Mouse (Mus musculus): ENCODE results near the gene Espn. TPM values are rescaled to one million over a fixed set of nuclear protein-coding genes. Genes with fewer than 3 reads are reported as not detected.

Gene Espn
- total RNA-seq, 1 experiment: 5.6 TPM

- Histone ChIP-seq H3K4me1 (ENCODE audit: control insufficient read depth in 2 of 2, insufficient read depth in 2 of 2, low read length in 2 of 2, poor library complexity in 1 of 2) (peaks cover 5 to 25% of the 10 kb centered on the region in 2 experiments; a peak in 3 of 4 replicates), H3K27ac (ENCODE audit: insufficient read depth, low read depth, low read length, poor library complexity, severe bottlenecking) (no peak overlapping the region), H3K4me3 (ENCODE audit: insufficient read depth in 1 of 2, low read depth in 1 of 2, low read length in 2 of 2, poor library complexity in 1 of 2, severe bottlenecking in 1 of 2) (peak overlapping the region; percentile 22 to 57), H3K36me3 (ENCODE audit: control insufficient read depth, insufficient read depth, low read length, poor library complexity, severe bottlenecking) (no peaks in the 10 kb centered on the region), H3K9ac (ENCODE audit: insufficient read depth, low read depth, low read length, poor library complexity, severe bottlenecking) (peak overlapping the region; percentile 27; the same call in 1 of the 2 replicates), H3K9me3 (ENCODE audit: control insufficient read depth, insufficient read depth, low read depth, low read length) (no peaks in the 10 kb centered on the region)
- DNase-seq (ENCODE audit: low read depth, low spot score): no peak
- no peak for TF ChIP-seq HCFC1 (IDR thresholded peaks at IDR 0.05; ENCODE audit: borderline replicate concordance, insufficient read depth, low read length)
- no peak for TF ChIP-seq ZC3H11A (IDR thresholded peaks at IDR 0.05; ENCODE audit: borderline replicate concordance, low read depth, low read length)
- TF ChIP-seq CHD2 (IDR thresholded peaks at IDR 0.05; ENCODE audit: low read depth, low read length): no peak
- no peak for TF ChIP-seq MAFK (IDR thresholded peaks at IDR 0.05; ENCODE audit: insufficient read depth, low read depth, low read length)
- peak; percentile 88 for TF ChIP-seq ZNF384 (IDR thresholded peaks at IDR 0.05; ENCODE audit: low read depth, low read length)
- in situ Hi-C loops (cut with MboI; ENCODE audit: low sequenced_read_pairs in 2 of 2, unreplicated experiment in 2 of 2): no loop called here
Measured at GRCm38 (mm10) chr4:152120311-152121182, 31.6 kb downstream of the Espn start.

GRCm38 (mm10) chr4:152119396-152120292 lies 32.5 kb downstream of the Espn start:
- no peak for TF ChIP-seq ZNF384 (IDR thresholded peaks at IDR 0.05; ENCODE audit: low read depth, low read length)
- TF ChIP-seq ZC3H11A (IDR thresholded peaks at IDR 0.05; ENCODE audit: borderline replicate concordance, low read depth, low read length): peak; percentile 3; the same call in 1 of the 2 replicates
- H3K9ac ChIP-seq (ENCODE audit: insufficient read depth, low read depth, low read length, poor library complexity, severe bottlenecking): peak overlapping the region; percentile 27; the same call in 1 of the 2 replicates
- H3K4me3 ChIP-seq (ENCODE audit: insufficient read depth in 1 of 2, low read depth in 1 of 2, low read length in 2 of 2, poor library complexity in 1 of 2, severe bottlenecking in 1 of 2): peak overlapping the region; percentile 46 to 57
- H3K9me3 ChIP-seq (ENCODE audit: control insufficient read depth, insufficient read depth, low read depth, low read length): no peaks in the 10 kb centered on the region
- peaks cover 6% of the 10 kb centered on the region for H3K36me3 ChIP-seq (ENCODE audit: control insufficient read depth, insufficient read depth, low read length, poor library complexity, severe bottlenecking)
- peaks cover 6 to 27% of the 10 kb centered on the region in 2 experiments; a peak in 3 of 4 replicates for H3K4me1 ChIP-seq (ENCODE audit: control insufficient read depth in 2 of 2, insufficient read depth in 2 of 2, low read length in 2 of 2, poor library complexity in 1 of 2)
- no peak overlapping the region for H3K27ac ChIP-seq (ENCODE audit: insufficient read depth, low read depth, low read length, poor library complexity, severe bottlenecking)
- DNase-seq (ENCODE audit: low read depth, low spot score): no peak
- in situ Hi-C loops (cut with MboI; ENCODE audit: low sequenced_read_pairs in 2 of 2, unreplicated experiment in 2 of 2): no loop called here

- H3K4me3 ChIP-seq (ENCODE audit: insufficient read depth in 1 of 2, low read depth in 1 of 2, low read length in 2 of 2, poor library complexity in 1 of 2, severe bottlenecking in 1 of 2): no peak overlapping the region
- TF ChIP-seq ZNF384 (IDR thresholded peaks at IDR 0.05; ENCODE audit: low read depth, low read length) (no peak), HCFC1 (IDR thresholded peaks at IDR 0.05; ENCODE audit: borderline replicate concordance, insufficient read depth, low read length) (no peak), CHD2 (IDR thresholded peaks at IDR 0.05; ENCODE audit: low read depth, low read length) (no peak), MAFK (IDR thresholded peaks at IDR 0.05; ENCODE audit: insufficient read depth, low read depth, low read length) (no peak), ZC3H11A (IDR thresholded peaks at IDR 0.05; ENCODE audit: borderline replicate concordance, low read depth, low read length) (no peak)
- no peak overlapping the region for H3K27ac ChIP-seq (ENCODE audit: insufficient read depth, low read depth, low read length, poor library complexity, severe bottlenecking)
- peaks cover 6 to 27% of the 10 kb centered on the region in 2 experiments; a peak in 3 of 4 replicates for H3K4me1 ChIP-seq (ENCODE audit: control insufficient read depth in 2 of 2, insufficient read depth in 2 of 2, low read length in 2 of 2, poor library complexity in 1 of 2)
- no peaks in the 10 kb centered on the region for H3K9me3 ChIP-seq (ENCODE audit: control insufficient read depth, insufficient read depth, low read depth, low read length)
- in situ Hi-C loops (cut with MboI; ENCODE audit: low sequenced_read_pairs in 2 of 2, unreplicated experiment in 2 of 2): no loop called here
- peaks cover 20% of the 10 kb centered on the region for H3K36me3 ChIP-seq (ENCODE audit: control insufficient read depth, insufficient read depth, low read length, poor library complexity, severe bottlenecking)
- no peak overlapping the region for H3K9ac ChIP-seq (ENCODE audit: insufficient read depth, low read depth, low read length, poor library complexity, severe bottlenecking)
- DNase-seq (ENCODE audit: low read depth, low spot score): no peak
Measured at GRCm38 (mm10) chr4:152117538-152117937, 34.6 kb downstream of the Espn start.

- in situ Hi-C loops (cut with MboI; ENCODE audit: low sequenced_read_pairs in 2 of 2, unreplicated experiment in 2 of 2): no loop called here
- H3K4me3 ChIP-seq (ENCODE audit: insufficient read depth in 1 of 2, low read depth in 1 of 2, low read length in 2 of 2, poor library complexity in 1 of 2, severe bottlenecking in 1 of 2): peak within 1 kb of the TSS; percentile 21 to 56
- peak within 1 kb of the TSS; percentile 64 for H3K9ac ChIP-seq (ENCODE audit: insufficient read depth, low read depth, low read length, poor library complexity, severe bottlenecking)
- TF ChIP-seq ZC3H11A (IDR thresholded peaks at IDR 0.05; ENCODE audit: borderline replicate concordance, low read depth, low read length) (no peak), MAFK (IDR thresholded peaks at IDR 0.05; ENCODE audit: insufficient read depth, low read depth, low read length) (no peak), ZNF384 (IDR thresholded peaks at IDR 0.05; ENCODE audit: low read depth, low read length) (no peak), HCFC1 (IDR thresholded peaks at IDR 0.05; ENCODE audit: borderline replicate concordance, insufficient read depth, low read length) (no peak), CHD2 (IDR thresholded peaks at IDR 0.05; ENCODE audit: low read depth, low read length) (no peak)
- peaks cover 6 to 27% of the 10 kb centered on the region in 2 experiments; a peak in 3 of 4 replicates for H3K4me1 ChIP-seq (ENCODE audit: control insufficient read depth in 2 of 2, insufficient read depth in 2 of 2, low read length in 2 of 2, poor library complexity in 1 of 2)
- no peaks in the 10 kb centered on the region for H3K9me3 ChIP-seq (ENCODE audit: control insufficient read depth, insufficient read depth, low read depth, low read length)
- DNase-seq (ENCODE audit: low read depth, low spot score): no peak
- H3K36me3 ChIP-seq (ENCODE audit: control insufficient read depth, insufficient read depth, low read length, poor library complexity, severe bottlenecking): peaks cover 27% of the 10 kb centered on the region
- peak within 1 kb of the TSS; percentile 30; the same call in 1 of the 2 replicates for H3K27ac ChIP-seq (ENCODE audit: insufficient read depth, low read depth, low read length, poor library complexity, severe bottlenecking)
Measured at GRCm38 (mm10) chr4:152115921-152116612, 36.1 kb downstream of the Espn start, which contains the start of gene Tnfrsf25. Gene Tnfrsf25 (plus strand): TSS chr4:152115934.
